Mouse (Mus musculus) gastrocnemius, postnatal 14 days (tissue): ENCODE measurements around the gene Atxn1. TPM values are rescaled to one million over a fixed set of nuclear protein-coding genes. Genes with fewer than 3 reads are reported as not detected.

ENCODE experiments used
- DNase-seq: peaks from one replicate; pipeline ENCODE4 v3.0.0; 2021; ENCODE audit warnings: mixed read lengths
- intact Hi-C: fragments of 180-260 bp; cut with DNase I; formaldehyde crosslinking; loops from one replicate; pipeline ENCODE4 v1.15.1; 2025; ENCODE audit warnings: low total_unique reads
- total RNA-seq, 2 experiments: library from RNA; stranded (reverse); gene quantifications; 2 replicates each; pipeline ENCODE4 v1.2.3; 2021

Gene Atxn1
- total RNA-seq, 2 experiments from 2014 or later = 23.5 to 23.8 TPM

DNA sequence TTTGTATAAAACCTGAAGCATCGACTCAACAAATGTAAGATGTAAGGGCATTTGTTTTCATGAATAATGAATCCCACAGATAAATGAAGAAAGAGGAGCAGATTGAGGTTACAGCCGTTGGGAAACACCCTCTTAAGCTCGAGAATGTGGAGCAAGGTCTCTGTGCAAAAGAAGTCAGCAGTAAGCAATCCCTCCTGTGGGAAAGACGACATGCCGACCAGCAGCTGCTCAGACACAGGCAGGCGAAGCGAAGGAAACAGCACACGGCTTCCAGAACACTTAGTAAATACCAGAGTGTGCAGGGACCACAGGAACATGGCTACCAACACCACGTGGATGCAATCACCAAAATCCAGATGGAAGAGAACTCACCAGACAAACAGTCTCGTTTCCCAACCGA is 294.8 kb downstream of the Atxn1 start:
- intact Hi-C loops = no loop called here
- DNase-seq = peak; percentile 26

DNA sequence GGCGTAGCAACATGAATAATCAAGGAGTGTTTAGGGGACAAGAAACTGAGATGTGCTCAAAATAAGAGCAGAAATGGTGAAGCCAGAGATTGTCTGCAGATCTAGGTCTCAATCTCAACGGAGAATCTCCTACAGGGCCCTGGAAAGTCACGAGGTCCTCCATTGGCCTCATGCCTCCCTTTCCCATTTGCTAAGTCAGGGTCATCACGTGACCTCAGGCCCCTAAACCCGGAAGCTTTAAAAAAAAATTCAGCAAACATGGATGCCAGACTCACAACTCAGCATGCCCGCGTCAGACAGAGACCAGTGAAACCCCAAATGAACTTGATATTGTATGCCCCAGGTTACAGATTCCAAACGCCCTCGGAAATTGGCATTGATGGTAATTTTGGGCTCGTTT is 302.0 kb downstream of the Atxn1 start:
- no peak for DNase-seq
- intact Hi-C loops = no loop called here

DNA sequence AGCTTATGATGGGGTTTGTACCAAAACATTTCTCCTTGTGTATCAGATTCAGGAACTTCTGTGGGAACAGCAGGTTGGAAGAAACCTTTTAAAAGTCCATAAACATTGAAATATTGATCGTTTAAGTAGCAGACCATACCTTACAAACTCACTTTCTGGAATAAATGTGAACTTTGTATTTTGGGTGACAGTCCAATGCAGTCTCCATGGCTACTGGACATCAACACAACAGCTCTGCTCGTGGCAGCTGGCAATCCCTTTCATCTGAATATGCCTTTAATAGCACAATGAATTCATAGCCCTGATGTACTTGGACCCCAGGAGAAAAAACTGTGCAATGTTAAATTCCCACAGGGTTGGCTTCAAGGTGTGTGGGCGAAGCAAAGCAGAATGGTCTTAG is 302.6 kb downstream of the Atxn1 start:
- intact Hi-C loops = no loop called here
- DNase-seq = no peak

DNA sequence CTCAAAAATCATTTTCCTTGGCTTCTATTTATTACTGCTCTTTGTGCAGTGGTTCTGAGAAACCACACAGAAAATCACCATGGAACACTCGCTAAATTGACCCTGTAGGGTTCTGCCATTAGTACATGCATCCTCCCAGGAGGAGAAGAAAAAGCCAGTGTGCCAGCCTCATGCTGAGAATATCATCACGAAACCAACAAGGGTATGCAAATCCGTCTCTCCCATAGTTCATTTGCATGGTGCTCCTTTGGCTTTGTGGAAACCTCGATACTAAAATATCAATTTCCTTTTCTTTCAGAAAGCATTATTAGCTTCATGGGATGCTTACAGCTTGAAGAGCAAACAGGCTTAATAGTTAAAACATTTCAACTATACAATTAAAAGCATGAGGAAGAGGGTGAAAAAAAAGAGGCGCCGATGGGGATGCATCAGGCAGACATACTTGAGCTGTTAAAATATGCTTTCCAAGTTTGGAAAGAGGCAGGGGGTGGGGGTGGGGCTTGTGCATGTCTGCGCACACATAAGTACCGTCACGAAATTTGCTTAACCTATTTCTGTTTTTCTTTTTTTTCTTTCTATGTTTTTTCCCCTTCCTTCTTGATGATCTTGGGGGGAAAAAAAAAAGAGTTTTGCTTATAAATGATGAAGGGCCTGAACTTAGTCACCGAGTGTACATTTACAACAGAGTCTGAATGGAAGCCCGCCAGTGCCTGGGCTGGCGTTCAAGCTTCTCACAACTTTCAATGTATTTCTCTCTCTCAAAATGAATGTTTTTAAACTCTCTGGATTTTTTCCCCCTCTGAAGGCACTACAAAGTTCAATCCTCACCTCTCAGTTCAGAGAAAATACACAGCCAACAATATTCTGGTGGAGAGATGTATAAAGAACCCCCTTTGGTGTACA is 303.3 kb downstream of the Atxn1 start:
- intact Hi-C loops = no loop called here
- no peak for DNase-seq

DNA sequence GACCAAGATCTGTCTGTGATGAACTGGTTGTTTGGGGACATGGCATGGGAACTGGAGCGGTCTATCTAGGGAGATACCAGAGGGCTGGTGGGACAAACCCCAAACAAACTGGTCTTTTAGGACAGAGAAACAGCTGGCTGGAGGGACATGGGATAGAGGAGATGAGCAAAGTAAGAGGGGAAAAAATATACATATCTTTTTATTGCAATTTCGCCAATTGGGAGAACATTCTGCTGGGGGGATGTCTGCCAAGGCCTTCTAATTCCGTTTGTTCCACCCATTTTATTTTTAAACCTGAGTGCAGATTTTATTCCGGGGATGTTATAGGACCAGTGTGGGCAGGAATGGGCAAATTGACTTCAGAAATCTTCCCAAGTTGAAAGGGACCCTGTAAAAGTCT is 305.0 kb downstream of the Atxn1 start:
- intact Hi-C loops = no loop called here
- DNase-seq = no peak

DNA sequence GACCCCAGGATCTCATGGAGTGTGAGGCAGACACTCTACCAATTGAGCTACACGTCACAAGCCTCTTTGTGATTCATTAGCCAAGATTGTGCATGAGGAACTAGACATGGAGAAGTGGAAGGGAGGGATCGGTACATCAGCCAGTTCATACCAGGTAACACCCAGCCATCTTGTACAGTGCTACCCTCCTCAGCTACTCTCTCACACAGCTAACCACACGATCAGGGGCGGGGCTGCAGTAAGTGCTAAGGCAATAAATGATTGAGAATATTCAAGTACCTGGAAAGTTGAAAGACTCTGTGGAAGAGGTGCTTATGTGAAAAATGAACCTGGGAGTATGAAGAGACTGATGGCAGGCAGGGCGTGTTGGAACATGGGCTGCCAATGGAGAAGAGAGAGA is 306.5 kb downstream of the Atxn1 start:
- intact Hi-C loops = no loop called here
- DNase-seq = no peak

DNA sequence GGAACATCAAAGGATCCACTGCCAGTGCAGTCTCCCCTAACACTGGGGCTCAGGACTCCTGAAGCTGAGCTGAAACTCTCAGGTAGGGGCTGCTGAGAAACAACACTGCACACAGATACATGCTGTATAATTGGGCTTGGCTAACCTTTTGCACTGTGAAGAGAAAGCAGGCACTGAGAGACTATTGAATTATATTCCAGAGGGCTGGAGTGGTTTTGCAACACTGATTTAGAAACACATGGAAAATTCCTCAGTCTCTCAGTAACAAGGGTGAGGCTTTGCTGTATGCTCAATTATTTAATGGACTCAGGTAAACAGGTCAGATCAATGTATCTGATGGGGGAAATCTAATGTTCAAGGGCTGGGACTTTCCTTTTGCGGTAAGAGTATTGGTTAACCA is 307.6 kb downstream of the Atxn1 start:
- intact Hi-C loops = no loop called here
- no peak for DNase-seq

DNA sequence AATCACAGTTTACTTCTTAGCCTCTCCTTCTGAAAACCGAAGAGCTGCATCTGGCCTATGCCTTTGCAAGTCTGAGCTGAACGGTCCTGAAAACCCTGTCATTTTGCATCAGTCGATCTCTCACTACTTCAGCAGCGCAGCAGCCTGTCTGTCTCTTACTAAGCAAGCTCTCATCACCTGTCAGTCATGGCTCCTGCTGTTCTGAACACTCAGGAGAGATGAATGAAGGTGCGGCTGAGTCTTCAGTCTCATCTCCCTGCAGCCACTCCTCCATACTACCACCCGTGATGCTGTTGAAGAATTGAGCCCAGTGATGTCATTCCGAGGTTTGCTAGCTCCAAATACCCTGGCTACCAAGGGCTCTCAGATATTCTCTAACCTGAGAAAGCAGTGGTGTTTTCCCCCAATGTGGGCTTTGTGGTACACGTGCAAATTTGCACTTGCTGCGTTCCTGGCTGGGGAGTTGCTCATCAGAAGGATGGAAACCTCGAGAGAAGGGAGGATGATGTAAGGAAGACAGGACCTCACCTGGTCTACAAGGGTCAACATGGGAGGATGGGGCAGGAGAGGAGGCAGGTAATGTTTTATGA is 313.1 kb downstream of the Atxn1 start:
- no peak for DNase-seq
- intact Hi-C loops = no loop called here

DNA sequence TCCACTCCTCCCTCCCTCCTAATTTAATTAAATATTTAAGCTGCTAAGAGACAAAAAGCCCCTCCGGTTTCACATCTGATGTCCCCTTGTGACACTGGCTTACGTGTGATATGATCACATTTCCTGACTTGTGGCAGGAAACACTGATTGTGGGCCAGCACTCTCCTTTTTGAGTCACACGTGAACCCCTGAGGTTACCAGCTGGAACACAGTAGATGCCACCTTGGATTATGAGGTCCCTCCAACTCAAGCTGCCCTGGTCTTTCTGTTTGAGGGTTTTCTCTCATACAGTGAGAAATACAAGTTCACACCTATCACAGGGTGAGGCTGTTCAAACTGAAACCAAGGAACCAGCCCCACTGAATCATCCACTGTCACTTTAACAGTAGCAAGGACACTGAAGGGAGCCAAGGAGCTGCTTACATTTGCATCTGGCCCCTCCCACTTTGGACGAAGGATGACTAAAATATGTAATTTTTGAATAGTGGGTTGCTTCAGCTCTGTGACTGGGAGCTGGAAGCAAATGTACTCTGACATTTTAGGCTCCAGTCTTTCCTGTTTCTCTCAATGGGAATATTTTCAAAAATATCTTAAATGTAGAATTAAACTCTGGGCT is 315.5 kb downstream of the Atxn1 start:
- intact Hi-C loops = no loop called here
- no peak for DNase-seq

DNA sequence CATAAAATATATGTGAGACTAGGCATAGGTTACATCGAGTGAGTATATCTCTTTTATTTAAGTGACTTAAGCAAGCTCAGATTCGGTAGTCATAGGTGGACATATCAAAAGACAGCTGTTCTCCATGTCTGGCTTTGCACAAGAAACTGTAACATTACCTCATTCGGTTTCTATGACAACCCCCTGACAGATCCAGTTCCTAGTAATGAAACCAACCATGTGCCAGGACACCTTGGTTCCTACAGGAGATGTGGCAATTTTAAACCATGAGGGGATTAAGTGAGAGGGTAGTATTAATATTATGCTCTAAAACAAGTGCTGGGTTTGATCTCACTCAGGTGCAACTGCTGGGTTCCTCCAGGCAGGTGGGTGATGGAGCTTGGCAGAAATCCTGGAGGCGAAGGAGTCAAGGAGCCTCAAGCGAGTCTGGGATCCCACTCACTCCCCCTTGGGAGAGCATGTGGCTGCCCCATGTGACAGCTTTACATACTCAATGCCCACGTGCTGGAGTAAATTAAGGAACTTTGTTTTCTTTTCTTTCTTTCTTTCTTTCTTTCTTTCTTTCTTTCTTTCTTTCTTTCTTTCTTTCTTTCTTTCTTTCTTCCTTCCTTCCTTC is 320.9 kb downstream of the Atxn1 start:
- no peak for DNase-seq
- intact Hi-C loops = no loop called here

DNA sequence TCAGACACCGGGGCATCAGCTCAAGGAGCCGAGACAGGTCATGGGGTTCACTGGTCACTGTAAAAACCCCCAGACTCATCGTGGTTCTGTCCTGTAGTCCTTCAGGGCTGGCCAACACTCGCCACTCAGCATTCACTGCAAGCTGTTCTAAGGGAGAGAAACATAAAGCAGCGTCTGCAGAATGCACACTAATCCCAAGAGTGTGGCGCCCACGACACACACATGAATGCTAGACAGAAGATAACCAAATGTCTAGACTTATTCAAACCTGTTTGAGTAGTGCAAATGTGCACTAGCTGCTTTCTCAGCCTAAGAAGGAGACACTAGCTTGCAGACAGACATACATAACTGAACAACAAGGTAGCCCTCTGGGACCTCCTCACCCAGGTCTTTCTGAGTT is 321.9 kb downstream of the Atxn1 start:
- DNase-seq = no peak

DNA sequence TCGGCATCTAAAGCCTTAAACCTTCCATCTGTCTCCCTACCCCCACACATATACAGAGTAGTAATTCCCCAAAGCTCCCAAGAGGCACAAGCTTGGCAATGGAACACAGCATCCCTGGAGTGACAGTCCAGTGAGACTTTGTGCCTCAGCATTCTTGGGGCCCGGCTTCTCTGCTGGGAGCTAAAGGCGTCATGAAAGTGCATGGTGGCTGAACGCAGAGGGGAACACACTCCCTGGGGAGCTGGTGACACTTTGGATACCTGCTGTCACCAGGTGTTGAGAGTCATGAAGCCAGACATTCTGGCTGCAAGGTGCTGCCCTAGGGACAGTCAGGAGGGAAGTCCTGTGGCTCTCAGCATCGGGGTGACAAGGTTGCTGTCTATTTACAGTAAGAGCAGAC is 324.4 kb downstream of the Atxn1 start:
- intact Hi-C loops = no loop called here
- DNase-seq = no peak

More for the DNA sequence above, 321.9 kb downstream of the Atxn1 start:
- intact Hi-C loops = no loop called here

DNA sequence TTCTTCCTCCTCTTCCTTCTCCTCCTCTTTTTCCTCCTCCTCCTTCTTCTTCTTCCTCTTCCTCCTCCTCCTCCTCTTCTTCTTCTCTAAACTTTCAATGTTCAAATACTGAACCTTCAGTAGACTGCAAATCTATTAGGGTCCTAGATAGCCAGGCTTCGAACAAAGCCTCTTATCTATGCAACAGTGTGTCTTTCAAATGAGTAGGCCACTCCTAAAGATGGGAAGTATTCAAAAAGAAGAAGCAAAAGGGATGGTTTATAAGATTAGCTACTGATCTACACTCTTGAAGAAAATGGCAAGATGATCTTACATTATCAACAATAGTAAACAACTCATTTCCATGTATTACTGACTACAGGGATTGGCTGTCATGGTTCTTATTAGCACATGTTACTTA is 326.5 kb downstream of the Atxn1 start:
- DNase-seq = no peak
- intact Hi-C loops = loop anchor here (10.0 kb wide), 1 partner anchor 527 kb away; no protein-coding TSS in a partner anchor

DNA sequence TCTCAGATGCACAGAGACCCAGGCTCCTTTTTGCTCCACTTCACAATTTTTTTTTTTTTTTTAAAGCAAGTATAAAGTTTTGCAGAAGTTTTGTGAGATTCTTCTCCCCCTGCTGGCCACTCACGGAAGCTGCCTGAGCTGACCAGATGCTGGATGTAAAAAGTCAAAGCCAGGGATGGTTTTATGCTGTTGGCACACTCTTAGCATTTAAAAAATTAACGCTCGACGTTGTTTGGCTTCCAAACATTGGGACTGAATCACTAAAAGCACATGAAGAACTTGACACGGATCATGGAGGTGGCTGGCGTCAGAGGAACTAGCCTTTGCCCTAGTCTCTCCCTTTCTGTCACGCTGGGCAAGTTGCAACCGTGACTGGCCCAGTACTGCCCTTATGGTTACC is 327.5 kb downstream of the Atxn1 start:
- intact Hi-C loops = loop anchor here (10.0 kb wide), 1 partner anchor 527 kb away; no protein-coding TSS in a partner anchor
- DNase-seq = peak; percentile 44

DNA sequence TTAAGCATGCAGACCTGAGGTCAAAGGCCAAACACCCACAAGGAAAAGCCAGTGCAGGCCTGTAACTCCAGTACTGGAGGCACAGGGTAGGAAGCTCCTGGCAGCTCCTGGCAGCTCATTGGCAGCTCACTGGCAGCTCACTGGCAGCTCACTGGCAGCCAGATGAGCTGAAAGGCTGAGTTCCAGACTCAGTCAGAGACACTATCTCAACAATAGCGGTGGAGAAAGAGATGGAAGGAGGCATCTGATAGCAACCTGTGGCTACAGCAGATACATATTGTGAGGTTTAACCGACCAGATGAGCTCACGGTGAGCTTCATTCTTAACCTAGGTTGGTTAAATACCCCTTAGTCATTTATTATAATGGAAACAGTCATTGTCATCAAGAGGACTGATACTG is 328.4 kb downstream of the Atxn1 start:
- DNase-seq = no peak
- intact Hi-C loops = loop anchor here (10.0 kb wide), 1 partner anchor 528 kb away; no protein-coding TSS in a partner anchor

DNA sequence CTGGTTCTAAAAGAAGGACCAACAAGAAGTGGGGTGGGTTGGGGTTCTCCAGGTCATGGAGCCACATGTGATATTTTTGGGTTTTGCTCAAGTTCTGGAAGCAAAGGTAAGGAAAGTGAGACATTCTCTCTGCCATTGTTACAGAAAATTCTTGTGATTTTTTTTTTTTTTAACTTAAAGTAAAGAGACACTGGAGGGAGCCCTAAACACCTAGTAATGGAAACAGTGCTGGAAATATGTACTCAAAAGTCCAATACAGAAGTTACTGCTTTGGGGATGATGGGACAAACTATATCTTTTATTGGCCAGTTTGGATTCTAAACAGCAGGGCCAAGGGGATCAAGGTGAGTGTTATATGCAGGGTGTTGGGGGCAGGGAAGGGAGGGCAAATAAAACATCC is 330.9 kb downstream of the Atxn1 start:
- intact Hi-C loops = loop anchor here (10.0 kb wide), 1 partner anchor 531 kb away; no protein-coding TSS in a partner anchor
- no peak for DNase-seq

DNA sequence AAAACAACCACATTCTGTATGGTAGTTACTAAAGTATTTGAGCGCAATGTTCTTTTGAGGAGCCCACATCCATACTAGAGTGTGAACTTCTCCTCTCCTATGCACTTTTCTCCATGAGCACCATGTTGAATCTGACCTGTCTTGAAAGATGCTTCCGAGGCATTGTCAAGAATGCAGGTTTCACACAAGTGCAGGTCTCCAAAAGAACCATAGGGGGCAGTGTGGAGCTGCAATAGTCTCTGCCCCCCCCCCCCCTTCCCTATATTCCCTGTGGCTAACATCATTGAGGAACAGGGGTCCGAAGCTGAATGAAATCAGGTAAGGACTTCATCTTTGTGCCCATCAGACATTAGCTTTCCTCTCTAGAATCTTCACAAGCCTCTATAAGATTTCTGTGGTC is 332.7 kb downstream of the Atxn1 start:
- intact Hi-C loops = loop anchor here (10.0 kb wide), 1 partner anchor 533 kb away; no protein-coding TSS in a partner anchor
- DNase-seq = no peak

DNA sequence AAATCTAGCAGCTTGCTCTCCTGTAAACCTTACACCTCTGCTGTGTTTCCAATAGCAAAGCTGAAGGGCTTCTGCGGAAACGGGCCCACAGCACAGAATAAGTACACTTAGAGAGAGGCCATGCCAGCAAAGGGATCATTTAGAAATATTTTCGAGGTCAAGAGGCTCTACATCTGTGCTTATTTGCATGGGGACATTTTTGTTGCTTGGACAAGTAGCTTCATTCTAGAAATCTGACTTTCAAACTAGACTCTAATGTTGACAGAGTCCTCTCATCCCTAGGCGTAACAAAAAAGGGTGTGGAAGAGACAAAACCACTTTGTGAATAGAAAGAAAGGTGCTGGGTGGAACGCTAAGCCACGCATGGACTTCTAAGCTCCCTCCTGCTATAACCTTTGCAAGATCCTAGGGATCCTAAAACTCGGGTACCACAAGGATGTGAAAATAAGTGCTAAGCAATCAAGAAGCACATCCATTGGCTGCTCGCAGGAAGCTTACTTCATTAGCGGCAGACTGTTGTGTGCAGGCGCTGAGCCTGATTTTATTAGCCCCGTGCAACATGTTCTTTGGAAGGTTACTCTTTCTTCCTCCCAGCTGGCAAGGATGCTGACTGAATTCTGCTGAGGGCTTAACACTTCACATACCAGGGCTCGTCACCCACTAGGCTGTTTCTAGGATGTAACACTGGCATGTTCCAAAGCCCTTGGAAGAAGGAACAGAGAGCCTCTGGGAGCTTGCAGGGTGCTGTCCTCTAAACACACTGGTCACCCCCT is 334.1 kb downstream of the Atxn1 start:
- no peak for DNase-seq
- intact Hi-C loops = loop anchor here (10.0 kb wide), 1 partner anchor 534 kb away; no protein-coding TSS in a partner anchor

DNA sequence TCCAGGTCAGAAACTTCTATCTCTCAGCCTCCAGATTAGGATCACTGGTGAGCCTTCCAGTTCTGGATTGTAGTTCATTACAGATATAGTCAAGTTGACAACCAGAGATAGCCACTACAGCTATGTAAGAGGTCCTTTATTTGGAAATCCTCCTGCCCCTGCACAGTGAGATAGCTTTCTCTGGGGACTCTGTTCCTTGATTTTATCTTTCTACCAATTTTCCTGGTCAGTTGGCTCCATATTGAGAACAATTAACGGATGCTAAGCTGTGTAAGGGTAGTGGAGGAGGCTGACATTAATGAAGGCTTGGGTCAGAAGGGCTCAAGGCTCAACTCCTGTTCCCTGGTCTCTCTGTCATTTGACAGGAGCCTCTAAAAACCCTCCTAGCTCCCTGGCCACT is 335.1 kb downstream of the Atxn1 start:
- intact Hi-C loops = loop anchor here (10.0 kb wide), 1 partner anchor 535 kb away; no protein-coding TSS in a partner anchor
- no peak for DNase-seq
